Mouse (Mus musculus): Measurements from ENCODE around the gene Cerk.

Cerk gene

DNA sequence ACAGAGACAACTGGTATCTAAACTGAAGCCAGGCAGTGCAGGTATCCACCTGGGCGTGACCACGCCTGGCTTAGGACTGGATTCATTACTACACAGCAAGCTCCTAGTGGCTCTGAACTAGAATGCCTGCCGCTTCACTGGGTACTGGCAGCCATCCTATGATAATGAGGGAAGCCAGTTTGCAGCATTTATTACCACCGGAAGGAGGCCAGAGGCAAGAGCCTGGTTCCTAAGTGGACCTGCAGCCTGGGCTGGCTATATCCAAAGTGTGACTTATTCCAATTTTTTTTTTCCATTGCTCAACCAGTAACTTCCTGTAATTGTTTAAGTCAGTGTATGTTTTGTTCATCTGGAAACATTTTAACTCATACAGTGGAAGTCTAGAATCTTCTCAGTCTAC is 20.4 kb upstream of the Cerk start:
- peak; percentile 96 for DNase-seq

DNA sequence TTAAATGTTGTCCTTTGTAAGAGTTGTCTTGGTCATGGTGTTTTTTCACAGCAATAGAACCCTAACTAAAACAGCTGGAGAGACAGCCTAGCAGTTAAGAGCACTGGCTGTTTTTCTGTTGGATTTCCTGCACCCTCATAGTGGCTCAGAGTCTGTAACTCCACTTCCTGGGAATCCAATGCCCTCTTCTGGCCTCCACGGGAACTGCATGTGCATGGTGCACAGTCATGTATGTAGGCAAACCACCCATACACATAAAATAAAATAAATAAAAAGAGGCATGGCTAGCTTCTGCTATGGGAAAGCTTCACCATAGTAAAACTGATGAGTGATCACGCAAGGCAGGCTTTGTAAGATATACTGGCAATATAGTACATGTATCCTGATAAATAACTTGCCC is 19.4 kb upstream of the Cerk start:
- DNase-seq = peak; percentile 95

DNA sequence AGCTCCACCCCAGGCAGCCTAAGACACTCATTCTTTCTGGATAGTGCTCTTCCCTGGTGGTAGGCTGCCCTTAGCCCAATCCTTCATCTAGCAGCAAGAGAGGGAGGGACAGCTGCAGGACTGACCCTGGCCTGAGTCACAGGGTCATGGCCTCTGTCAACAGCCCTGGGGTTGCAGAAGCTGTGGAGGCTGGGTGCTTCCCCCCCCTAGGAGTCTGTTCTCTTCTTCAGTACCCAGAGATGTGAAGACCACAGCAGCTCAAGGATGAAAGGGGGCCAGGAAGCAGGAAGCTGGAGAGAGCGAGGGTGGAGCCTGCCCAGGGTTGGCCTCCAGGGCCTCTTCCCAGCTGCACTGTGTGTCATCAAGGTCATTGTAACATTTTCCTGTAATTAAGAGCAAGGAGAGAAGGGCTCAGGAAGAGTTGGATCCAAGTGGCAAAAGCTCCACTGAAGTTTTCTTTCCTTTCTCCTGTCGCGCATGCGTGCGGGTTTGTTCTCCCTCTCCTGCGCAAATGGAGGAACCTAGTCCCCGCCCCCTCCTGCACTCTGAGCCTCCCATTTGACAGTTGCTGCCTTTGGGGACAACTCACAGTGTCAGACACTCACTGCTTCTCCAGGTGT is 18.1 kb upstream of the Cerk start:
- peak; percentile 96 for DNase-seq

DNA sequence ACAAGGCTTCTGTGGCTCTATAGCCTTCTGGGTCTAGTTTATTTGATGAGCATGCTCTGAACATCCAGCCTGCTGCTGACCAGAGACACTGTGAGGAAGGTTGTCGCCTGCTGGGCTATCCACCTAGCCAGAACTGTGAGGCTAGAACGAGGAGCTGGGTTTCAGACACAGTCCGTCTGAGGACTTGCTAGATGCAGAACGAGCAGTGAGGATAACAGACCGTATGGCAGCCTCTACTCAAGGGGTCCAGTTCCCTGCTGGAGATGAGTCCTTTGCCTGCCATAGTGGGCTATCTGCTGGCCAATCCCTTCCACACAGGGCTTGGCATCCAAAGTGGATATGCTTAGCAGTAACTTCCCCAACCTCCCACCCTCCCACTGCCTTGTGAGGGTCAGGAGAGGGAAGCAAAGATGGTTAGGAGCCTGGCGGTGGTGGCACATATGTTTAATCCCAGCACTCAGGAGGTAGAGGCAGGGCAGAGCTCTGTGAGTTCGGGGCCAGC is 17.4 kb upstream of the Cerk start:
- peak; percentile 92 for DNase-seq

DNA sequence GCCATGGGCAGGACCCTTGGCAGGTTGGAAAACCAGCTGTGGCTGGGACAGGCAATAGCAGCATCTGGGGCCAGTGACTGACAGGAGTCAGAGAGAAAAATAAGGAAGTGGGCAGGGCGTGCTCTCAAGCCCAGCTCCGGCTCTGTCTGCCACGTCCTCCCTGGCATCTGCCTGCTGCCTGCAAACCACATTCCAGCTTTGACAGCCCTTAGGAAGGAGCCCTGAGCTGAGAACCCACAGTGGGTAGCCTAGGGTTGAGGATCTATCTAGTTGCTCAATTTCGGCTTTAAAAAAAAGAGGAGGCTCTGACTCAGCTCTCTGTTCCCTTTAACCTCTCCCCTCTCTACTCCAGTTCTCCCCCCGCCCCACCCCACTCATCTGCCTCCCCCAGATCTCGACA is 16.7 kb upstream of the Cerk start:
- DNase-seq = peak; percentile 98

DNA sequence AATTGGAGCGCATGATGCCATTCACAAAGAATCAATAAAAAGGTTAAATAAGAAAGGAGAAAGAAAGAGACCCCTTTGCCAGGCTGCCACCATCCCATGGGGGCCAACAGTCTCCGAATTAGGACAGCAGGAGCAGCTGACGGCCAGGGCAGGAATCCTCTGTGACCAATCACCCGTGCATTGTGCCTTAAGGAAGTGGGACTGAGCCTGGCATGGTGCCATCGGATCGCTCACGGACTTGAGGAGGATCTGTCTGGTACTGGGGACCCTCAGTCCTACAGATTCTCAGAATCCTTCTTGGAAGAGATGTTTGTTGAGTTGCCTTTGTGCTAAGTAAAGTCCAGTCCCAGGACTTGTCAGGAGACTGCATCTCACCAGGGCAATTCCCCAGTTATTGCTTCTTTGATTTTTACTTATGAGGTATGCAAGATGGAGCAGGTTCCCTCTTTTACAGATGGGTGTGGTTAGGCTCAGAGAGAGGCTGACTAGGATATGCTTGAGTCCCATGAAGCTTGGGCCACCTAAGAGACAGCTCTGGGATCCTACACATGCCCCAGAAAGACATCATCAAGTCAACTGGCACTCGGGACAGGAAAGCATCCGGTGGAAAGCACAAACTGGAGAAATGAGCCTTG is 15.9 kb upstream of the Cerk start:
- DNase-seq = peak; percentile 97

DNA sequence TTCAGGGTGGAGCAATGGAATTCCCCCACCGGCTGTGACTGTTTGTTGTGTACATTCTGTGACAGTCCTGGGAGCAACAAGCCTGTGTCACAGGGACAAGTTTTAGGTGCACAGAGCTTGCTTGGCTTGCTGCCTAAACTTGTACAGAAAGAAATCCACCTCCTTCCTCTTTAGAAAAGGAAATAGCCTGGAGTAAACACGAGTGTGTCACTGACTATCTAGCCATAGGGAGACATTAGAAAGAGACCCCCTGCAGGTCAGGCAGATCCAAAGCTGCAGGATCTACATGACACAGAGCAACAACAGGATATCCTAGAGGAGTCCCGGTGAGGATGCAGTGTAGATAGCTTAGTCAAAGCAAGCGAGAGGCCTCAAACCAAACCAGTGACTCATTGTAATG is 15.2 kb upstream of the Cerk start:
- DNase-seq = peak; percentile 96

DNA sequence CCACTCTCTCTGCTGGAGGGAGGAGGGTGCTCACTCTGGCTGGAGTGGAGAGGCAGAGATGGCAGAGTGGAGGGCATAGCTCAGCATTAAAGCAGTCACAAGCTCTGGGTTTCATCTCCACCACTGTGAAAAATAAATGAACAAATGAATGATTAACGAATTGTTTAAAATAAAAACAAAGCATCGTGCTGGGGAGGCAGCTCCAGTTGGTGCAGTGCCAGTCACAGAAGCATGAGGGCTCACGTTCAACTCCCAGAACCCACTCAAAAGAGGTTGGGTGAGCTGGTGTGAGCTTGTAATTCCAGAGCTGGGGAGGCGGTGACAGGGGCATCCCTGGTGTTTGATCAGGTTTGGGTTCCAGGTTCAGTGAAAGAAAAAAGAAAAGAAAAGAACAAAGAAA is 14.2 kb upstream of the Cerk start:
- DNase-seq = no peak

DNA sequence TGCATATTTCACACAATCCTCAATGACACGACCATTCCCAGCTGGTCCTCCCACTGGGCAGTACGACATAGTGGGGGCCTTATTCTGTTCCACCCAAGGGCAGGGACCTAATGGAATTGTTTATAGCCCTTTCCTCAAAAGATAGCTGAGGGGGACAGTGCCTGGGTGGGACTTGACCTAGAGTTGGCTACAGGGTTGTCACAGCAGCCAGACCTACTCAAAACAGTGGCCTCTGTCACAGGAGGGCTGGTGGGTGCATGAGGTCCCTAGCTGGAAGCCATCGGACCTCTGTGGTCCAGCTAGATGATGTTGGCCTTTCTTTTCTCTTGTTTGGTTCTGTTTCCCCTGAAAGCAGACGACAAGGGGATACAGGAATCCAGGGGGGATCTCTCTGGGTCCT is 13.5 kb upstream of the Cerk start:
- DNase-seq = peak; percentile 85

DNA sequence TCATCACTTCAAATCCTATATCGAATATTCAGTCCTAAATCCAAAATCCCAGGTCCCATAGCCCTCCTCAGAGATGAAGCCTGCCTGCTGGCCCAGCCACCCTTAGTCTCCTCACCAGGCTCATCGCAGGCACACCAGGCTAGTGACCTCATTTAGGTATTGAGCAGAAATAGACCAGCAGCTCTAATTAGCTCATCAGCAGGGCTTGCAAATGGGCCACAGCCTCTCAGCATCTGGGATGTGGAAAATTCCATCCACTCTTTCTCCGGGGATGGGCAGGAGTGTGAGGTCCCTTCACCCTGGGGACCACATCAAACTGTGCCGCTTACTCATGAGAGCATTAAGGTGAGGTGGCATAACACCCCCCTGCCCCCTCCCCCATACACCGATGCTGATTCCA is 13.1 kb upstream of the Cerk start:
- peak; percentile 88 for DNase-seq

DNA sequence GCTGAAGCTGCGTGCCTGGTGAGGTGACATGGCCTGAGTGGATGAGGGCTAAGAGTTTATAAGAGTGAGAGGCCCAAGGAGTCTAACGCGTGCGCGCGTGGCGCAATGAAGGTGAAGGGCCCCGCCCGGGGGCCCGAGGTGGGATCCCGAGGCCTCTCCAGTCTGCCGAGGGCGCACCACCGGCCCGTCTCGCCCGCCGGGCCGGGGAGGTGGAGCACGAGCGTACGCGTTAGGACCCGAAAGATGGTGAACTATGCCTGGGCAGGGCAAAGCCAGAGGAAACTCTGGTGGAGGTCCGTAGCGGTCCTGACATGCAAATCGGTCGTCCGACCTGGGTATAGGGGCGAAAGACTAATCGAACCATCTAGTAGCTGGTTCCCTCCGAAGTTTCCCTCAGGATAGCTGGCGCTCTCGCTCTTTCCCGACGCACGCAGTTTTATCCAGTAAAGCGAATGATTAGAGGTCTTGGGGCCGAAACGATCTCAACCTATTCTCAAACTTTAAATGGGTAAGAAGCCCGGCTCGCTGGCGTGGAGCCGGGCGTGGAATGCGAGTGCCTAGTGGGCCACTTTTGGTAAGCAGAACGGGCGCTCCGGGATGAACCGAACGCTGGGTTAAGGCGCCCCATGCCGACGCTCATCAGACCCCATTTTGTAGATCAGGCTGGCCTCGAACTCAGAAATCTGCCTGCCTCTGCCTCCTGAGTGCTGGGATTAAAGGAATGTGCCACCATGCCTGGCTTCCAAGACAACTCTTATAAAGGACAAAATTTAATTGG is 8.9 kb upstream of the Cerk start:
- DNase-seq = peak; percentile 87

DNA sequence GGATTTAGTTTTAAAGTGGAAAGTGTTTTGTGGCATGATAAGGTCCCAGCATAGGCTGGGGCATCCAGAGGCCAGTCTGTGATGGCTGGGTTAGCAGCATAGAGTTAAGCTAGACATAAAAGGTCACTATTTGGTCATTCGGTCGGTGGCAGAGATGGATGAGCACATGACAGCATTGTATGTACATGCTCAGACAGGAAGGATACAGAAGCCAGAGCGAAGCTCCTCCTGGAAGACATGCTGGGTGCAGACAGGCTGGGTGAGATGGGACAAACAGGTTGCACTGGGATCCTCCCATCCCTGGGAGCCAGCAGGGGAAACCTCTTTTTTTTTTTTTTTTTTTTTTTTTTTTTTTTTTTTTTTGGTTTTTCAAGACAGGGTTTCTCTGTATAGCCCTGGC is 6.0 kb upstream of the Cerk start:
- DNase-seq = no peak

DNA sequence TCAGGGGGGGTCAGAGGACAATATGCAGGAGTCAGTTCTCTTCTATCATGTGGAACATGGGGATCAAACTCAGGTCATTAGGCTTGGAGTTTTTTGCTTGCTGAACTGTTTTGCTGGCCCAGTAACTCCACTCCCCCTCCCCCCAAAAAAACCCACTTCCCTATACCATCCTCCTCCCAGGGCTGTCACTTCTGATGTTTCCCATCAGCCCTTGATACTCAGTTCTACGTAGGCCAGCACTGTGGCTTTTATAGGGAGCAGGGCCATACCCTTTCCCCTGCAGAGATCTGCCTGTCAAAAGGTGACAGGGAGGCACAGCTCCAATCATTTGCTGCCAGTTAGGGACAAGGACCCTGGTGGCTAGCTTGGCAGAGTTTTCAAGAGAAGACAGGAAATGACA is 5.6 kb upstream of the Cerk start:
- peak; percentile 94 for DNase-seq

DNA sequence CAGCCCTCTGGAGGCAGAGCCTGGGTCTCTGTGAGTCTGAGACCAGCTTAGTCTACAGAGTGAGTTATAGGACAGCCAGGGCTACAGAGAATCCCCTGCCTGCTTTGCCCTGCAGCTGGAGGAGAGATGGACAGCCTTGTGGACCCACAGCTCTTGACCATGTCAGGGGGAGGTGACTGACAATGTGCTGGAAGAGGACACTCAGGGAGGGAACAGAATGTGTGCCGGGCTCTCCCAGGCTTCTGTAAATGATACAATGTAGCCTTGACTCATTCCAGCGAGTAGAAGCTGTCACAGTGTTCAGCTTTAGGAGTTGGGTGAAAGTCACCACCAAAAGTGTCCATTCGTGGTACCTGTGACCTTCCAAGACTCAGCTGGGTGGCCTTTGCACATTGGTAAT is 4.4 kb upstream of the Cerk start:
- peak; percentile 88 for DNase-seq

DNA sequence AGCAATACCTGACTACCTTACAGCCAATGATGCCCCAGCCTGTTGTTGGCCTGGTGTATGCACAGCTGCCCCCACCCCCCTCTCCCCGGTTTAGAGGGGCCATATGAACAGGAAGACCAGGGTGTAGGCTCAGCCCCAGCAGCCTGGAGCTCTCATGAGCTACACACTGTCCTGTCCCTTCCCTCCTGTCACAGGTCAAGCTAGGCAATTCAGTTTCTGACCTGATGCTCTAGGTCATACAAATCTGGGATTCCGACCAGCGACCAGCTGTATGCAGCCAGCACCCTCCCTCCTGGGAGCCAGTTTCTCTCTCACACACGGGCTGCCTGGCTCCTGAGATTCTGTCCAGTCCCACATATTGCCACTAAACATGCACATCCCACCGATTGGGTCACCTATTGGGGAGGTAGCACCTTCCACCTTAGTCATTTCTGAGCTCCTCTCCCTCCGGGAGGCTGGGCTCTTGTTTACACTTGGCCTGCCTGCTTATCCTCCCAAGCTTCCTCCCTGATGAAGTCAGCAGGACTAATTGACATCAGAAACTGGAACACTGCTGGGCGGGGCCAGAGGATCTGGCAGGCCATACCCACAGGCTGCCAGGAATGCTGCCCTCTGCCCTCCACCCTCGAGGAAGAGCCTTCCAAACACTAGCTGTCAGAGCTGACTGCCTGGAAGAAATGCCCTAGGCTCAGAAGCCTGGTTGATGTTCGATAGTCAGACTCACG is 3.0 kb upstream of the Cerk start:
- DNase-seq = peak; percentile 99

DNA sequence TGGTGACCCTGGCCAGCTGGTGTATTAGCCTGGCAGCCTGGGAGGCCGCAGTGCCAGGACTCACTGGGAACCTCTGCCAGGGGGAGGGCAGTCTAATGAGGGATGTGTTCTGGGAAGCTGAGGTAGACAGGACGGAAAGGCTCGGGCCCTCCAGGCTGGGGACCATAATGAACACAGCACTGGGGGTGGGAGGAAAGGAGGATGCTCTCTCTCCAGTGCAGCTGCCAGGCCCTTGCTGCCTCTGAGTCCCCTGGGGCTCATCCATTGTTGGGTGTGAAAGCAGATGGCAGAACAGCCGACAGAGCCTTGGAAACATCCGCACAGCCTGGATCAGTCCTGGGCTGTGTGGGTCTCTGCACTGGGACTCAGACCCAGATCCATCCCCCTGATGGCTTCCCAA is 2.2 kb upstream of the Cerk start:
- DNase-seq = peak; percentile 97

DNA sequence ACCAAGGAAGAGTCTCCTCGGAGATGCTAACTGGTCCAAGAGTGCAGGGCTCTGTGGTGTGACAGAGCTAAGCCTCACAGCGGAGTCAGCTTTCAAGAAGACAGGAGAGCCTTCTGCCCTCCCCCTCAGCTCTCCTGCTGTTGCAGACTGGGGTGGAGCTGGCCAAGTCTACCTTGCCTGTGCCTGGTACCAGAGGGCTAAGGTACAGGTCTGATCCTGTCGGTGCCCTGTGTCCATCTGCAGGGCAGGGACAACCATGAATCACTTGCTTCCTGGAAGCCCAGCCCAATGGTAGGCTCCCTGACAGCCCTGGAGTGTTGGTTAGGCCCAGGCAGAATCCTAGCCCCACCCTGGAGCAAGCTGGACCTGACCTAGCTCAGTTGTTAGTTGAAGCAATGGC is 745 bp upstream of the Cerk start:
- peak; percentile 95 for DNase-seq

DNA sequence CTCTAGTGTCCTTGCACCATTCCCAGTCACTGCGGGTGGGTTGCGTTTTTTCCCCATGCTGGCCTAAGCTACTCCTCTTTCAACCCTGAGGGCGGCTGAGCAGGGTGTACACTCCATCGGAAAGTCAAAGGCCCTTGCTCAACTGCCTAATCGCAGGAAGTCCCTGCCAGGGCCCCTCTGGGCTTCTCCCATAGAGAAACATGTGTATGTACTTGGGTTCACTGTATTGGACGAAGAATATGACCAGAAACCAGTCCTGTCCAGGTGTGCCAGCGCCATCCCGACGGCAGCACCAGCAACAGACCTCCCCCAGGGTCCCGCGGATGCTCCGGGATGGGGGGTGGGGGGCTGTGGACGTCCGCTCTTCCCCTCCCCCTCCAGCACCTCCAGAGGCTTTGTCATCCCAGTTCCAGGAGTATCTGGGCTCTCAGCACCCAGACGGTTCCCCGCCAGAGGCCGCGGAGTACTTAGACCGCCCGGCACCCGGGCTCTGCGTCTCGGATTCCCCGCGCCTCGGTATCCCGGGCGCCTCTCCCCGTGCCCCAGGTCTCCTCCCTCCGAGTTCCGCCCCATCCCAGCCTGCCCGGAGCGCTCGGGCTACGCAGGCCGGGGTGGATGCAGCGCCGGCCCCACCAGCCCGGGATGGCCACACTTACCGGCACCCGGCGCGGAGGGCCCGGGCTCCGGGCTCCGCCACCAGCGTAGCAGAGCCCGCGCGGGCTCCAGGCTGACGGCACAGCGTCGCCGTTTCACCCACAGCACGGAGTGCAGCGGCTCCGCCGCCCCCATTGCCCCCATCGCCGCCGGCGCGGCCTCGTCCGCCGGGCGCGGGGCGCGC is 871 bp downstream of the Cerk start:
- peak; percentile 98 for DNase-seq

DNA sequence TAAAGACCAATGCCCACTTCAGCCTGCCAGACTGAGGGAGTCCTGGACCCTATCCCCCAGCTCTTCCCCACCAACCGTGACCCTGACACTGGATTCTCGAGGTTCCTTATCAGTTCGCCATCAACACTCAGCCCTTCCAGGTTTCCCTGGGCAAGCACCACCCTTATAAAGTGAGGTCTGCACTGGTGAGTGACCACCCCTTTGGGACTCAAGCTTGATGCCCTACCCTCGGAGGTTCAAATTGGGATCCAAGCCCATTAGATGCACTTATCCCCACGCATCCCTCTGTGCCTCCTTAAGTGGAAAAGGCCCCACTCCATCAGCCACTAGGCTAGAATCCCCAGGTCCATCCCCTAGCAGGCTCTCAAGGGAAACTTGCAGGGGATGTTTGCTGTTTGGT is 1.9 kb downstream of the Cerk start:
- peak; percentile 93 for DNase-seq

DNA sequence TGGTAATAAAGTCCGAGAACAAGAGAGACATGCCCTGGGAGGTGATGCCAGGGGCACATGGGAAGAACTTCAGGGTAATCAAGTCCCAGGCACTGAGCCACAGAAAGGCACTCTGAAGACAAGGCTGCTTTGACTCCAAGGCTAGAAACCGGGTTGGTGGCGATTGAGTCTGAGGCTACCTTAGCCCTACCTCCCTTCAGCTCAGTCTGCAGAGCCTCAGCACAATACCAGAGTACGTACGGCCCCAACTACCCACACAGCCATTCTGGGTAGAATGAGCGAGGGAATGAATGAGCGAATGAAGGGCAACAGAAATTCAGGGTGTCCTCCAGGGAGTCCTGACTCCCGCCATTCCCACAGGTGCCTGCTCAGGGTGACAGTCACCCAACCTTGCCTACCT is 2.5 kb downstream of the Cerk start:
- DNase-seq = peak; percentile 91

DNA sequence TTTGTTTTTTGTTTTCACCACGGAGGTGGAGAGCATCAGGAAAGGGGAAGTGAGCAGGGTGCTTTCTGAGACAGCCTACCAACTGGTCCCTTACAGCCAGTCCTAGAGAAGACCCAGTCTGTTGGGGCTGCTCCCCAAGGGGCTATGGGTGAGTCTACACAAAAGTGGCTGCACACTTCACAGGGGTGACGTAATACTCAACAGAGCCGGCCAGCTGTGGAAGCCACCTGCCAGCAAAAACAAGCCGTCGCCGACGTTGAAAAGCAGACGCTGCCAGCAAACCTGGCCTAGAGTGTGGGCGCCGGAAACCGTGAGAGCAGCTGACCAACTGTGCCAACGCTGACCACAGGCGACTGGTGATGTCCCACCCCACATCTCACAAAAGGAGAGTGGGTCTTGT is 3.3 kb downstream of the Cerk start:
- peak; percentile 98 for DNase-seq

DNA sequence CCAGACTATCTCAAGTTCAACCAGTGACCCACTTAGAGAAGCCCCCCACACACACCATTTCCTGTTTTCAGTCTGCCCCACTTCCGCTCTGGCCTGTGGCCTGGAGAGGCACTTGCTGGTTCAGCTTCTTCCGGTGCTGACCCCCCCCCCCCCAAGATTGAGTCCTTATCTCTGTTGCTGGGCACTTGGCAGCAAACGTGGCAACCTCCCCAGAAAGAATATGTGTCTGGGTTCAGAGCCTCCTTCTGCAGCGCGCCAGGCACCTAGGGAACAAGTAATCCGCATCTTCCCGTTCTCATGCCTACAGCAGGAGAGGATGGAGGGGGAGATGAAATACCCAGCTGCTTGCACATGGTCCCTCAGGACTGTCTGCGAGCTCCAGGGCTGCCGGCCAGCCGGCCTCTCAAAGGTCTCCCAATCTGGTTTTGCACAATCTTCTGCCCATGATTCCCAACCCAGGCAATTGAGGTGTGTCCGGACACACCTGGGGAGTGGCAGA is 4.0 kb downstream of the Cerk start:
- DNase-seq = peak; percentile 98

All from heart, adult 11 months (tissue).